Mouse (Mus musculus): ENCODE data around the gene Pax1.

Gene Pax1

DNA sequence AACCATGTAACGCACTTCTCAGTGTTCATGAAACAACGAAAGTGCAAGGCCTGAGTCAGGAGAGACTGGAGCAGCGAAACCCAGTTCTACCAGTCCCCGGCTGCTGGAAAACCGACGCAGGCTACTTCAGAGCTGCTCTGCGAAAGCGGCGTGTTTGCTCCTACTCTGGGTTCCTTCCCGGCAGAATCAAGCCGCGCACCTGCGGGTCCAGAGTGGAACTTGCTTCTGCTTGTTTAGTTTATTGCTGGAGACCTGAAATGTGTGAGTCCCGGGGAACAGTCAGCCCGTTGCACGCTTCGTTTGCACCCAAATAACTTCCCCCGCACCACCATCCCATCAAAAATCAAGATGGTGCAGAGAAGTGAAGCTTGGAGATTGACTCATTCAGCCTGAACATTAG lies at the start of gene Pax1:
Gene Pax1, plus strand, starts transcription at position 345 of the 400 bp plus-strand sequence.
- no peak for DNase-seq (ENCODE audit: low spot score in 2 of 2)

DNA sequence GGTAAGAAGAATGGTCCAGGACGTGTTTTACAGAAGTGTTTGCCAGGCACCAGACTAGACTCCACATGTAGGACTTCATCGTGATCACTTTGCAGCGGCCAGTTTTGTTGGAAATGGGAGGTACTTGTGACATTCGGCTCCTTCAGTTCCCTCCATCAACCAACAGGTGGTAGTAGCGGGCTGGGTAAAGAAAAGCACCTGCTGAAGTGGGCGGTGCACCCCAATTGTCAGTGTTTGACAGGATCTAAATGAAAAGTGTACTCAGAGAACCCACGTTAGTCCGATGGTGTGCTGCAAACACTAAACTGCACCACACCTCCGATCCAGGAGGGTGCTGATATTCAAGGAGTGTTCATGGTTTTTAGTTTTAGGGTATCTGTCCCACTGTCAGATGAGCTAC lies 40.7 kb upstream of the Pax1 start:
- DNase-seq (ENCODE audit: low spot score in 2 of 2) = no peak

DNA sequence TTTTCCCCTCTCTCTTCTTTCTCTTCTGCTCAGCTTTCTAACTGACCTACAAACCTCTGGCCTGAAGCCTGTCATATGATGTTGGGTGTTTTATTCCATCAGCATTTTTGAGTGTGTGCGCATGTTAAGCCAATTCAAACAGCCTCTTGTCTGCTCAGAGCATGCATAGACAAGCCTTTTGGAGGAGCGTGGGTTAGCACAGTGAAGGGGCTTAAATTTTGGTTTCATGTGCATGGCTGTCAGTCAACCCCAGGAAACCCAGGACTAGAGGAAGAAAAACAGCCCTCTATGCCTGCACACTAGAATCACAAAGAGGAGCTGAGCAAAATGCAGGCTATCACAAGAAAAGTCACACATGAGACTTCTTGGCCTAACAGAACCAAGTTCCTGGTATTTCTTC lies 36.5 kb upstream of the Pax1 start:
- no peak for DNase-seq (ENCODE audit: low spot score in 2 of 2)

DNA sequence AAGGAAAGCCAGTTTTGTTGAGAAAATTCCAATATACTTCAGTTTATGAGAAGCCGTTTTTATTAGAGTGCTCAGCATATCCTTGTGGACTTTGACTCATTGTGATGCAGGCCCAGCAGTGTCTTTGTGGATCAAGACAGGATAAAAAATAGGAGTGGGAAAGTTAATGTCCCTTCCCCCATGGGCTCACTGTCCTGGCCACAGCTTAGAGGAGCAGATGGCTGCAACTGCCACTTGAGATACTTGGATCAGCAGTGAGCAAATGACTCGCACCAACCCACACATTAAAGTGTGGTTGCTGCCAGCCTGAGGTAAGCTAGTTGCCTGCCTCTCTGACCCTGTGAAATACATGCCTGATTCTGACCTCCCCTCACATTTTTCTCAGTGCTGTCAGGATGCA lies 29.0 kb upstream of the Pax1 start:
- DNase-seq (ENCODE audit: low spot score in 2 of 2) = no peak

DNA sequence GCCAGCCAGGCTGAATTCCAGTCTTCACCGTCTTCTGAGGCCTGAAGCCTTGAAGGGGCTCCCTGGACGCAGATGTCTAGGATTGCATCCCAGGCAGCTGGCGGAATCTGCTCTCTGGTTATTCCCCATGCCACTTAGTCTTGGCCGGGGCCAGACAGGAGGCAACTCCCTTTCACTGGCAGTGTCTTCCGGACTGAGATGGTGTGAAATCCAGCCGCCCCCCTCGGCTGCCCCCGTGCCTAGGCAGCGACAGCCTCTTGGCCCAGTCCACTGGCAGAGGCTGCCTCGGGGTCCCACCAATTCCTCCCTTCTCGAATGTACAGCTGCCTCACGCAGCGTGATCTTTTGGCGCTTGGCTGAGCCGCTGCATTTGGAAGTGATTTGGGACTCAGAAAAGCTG lies 23.0 kb upstream of the Pax1 start:
- no peak for DNase-seq (ENCODE audit: low spot score in 2 of 2)

DNA sequence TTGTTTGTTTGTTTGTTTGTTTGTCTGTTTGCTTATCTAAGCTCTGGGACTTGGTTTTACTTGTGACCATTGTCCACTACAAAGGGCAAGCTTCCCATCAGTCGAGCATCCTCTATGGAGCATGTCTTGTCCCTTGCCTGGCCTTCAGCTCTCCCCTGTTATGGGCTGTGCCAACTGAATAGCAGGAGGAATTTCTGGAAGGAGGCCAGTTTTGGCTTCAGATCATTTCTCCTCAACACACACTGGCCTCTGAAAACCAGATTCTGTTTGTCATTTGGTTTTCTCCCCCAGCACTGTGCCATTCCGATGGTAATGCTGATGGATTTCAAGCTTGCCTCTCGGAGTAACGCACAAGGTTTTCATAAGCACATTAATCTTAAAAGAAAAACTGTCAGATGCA lies 21.9 kb upstream of the Pax1 start:
- DNase-seq (ENCODE audit: low spot score in 2 of 2) = no peak

DNA sequence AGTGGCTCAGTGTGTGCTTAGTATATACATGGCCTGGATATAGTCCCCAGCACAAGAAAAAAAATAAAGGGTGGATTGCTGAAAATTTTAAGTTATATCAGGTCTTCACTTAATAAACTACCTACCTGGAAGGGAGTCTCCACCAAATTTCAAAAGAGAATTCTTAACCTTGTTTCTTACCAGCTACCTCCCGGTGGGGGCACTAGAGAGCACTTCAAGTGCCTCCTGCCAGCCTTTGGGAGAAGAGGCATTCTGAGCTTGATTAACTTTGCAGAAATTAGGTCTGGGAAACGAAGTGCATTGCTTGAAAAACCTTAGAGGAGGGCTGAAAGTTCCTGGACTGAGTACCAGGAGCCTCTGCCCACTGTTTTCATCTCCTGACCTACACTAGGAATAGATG lies 19.5 kb upstream of the Pax1 start:
- no peak for DNase-seq (ENCODE audit: low spot score in 2 of 2)

DNA sequence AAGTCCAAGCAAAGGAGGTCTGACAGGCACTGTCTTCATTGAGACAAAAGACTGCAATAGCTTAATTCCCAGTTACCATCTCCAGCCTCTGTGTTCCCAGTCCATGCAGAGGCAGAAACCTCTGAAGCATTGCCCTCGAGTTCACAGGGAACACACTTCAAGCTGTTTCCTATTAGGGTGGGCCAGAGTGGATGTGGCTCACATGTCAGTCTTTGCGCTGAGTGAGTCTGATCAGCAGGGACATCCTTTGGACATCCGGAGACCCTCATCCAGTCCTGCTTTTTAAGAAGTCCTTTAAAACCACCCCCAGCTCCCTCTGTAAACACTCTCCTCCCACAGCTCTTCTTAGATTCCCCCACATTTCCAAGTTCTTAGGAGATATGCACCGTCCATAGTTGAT lies 2.0 kb upstream of the Pax1 start:
- DNase-seq (ENCODE audit: low spot score in 2 of 2) = no peak

DNA sequence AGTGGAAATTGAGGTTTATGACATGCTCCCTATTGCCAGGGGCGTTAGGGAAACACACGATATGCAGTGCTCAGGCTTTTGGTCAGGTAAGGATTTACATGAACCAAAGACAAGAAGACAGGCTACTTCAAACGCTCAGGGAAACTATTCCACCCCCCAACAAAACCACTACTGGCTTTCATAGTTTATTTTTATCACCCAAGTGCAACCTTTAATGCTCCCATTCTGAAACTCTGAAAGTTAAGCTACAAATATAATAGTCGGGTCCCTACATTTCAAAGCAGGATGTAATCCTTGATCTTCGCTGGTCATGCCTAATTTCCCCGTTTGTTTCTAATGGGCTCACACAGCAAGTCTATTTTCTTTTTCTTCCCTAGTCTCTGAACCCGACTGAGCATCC lies 1.3 kb upstream of the Pax1 start:
- DNase-seq (ENCODE audit: low spot score in 2 of 2) = no peak

DNA sequence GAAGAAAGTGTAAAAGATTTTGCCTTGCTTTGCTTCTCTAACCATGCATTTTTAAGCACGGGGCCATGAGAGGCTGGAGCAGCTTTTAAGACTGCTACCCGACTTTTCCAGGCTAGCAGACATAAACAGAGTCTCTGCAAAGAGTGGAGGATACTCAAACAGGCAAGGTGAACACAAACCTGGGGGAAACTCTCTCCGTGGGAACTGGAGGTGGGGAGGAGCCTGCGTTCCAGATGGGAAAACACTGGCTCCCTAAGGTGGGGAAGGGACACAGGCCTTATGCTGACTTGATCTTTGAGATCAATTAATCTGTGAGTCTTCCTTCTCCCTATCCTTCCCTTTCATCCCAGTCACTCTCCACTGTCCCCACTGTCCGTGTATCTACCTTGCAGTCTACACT lies 869 bp upstream of the Pax1 start:
- no peak for DNase-seq (ENCODE audit: low spot score in 2 of 2)

DNA sequence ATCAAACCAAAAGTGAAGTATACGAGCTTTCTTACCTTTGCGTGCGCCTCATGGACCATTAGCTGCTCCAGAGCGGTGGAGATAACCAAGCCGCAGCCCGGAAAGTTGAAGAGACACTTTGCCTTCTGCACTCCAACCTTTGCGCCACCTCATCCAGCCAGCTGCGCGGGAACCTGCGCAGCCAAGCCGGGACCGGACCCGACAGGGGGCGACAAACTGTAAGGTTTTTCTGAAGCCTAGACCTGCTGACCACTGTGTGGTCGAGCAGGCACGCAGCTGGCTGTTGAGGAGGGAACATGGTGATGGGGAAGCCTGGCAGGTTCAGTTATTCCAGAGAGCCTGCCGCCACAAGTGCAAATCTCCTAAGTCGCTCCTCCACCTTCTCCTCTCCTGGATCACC lies 591 bp downstream of the Pax1 start:
- DNase-seq (ENCODE audit: low spot score in 2 of 2) = no peak

DNA sequence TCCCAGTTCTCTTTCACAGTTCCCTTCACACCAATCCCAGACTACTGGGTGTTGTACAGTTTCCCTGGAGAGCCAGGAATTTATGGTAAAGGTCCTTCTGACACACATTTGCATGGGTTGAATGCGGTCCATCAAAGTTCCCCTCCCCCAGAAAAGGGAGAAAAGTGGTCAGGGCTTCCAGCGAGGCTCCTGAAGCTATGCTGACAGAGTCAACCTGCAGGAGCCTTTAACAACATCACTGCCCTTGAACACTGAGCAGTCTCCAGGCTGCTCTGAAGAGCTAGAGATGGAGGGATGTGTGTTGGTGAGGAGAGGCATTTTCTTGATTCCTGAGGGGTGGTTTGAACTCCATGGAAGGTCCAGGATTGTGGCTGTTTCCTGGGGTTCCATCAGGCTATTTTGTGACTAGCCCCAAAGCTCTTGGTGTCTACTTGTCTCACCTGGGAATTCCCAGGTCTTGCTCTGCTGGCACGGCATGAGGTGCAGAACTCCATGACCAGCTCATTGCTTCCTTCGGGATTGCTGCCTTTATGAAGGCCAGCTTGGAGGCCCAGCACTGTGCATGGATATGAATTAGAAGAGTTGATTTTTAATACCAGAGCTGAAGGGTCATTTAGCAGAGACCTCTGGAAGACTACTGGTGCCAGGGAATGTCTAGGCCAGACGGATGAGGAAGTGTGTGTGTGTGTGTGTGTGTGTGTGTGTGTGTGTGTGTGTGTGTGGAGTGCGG lies 1.8 kb downstream of the Pax1 start:
- DNase-seq (ENCODE audit: low spot score in 2 of 2) = no peak

DNA sequence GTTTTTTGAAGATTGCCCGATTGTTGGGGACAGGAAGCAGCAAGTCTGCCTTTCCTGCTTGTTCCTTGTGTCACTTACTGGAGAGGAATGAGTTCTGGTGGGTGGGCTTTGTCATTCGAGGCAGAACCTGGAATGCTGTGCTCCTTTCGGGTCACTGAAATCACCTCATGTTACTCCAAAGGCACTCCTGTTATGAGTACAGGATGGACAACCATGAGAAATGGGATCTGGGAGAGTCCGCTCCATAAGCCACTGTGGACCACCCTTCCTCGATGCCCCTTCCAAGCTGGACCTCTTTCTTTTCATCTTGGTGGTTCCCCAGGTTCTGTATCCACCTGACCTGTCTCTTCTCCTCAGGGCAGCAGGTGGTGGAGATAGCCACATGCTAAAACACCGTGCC lies 2.5 kb downstream of the Pax1 start:
- no peak for DNase-seq (ENCODE audit: low spot score in 2 of 2)

DNA sequence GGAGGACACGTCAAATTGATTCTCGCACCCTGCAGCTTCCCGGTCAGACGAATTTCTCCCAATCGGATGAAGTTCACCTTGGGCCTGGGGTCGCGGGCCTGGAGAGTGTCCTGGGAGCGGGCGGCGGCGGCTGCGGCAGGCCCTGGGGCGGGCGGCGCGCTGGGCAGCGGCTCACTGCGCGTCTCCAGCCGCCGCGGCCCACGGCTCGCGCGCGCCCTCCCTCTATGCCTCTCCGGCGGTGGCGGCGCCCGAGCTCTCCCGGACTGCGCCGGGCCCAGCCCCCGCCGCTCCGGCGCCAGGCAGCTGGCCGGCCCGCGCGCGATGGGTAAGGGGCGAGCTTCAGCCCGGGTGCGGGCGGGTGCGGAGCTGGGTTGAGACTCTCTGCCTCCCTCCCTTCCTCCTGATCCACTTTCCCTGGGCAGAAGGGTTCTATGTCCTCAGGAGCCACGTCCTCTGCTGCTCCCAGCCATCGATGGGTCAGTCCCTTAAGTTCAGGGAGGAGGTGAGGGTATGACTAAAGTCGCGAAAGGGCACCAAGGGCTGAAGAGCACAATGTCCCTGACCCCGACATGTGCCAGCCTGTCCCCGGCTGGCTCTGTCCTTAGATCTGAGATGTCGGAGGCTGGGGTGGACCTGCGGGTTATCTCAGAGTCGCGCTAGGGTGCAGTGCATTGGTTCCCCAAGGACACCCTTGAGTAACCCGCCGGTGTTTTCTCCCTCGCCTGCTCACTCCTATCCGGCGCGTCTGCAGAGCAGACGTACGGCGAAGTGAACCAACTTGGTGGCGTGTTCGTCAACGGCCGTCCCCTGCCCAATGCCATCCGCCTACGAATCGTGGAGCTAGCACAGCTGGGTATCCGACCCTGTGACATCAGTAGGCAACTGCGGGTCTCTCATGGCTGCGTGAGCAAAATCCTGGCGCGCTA lies 3.5 kb downstream of the Pax1 start:
- no peak for DNase-seq (ENCODE audit: low spot score in 2 of 2)

DNA sequence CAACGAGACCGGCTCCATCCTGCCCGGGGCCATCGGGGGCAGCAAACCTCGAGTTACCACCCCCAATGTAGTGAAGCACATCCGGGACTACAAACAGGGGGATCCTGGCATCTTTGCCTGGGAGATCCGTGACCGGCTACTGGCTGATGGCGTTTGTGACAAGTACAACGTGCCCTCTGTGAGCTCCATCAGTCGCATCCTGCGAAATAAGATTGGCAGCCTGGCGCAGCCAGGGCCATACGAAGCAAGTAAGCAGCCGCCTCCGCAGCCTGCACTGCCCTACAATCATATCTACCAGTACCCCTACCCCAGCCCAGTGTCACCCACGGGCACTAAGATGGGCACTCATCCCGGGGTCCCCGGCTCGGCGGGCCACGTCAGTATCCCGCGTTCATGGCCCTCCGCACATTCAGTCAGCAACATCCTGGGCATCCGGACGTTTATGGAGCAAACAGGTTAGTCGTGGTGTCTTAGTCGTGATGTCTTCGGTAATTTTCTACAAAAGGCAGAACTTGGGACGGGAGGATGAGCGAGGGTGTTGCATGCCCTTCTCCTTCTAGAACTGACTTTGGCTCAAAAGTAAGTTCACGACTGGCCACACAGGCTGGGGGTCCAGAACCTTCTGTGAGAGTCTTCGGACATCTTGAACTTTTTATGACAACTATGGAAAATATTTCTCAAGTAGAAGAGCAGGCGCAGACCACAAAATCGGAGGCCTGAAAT lies 4.3 kb downstream of the Pax1 start:
- DNase-seq (ENCODE audit: low spot score in 2 of 2) = no peak

DNA sequence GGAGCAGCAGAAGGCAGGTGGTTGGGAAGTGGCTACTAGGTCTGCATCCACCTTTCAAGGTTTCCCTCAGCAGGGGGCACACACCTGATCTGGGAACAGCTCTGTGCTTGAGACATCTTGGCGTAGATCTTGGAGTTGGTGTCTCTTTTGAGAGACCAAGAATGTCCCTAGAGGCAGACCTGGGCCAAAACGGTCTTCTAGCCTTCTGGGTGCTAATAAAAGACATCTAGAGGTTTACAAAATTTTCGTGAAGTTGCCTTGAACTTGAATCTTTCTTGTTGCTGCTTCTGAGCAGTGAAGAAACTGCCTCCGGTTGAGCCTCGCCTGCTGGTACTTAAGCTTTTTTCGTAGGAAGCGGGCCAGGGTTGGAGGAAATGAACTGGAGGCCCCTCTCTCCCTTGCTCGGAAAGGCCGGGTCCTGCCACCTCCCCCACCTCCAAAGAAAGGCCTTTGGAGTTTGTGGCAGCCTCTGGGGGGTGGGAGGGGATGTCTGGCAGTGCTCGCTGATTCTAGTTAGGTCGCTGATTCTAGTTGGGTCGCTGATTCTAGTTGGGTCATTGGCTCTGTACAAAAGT lies 5.6 kb downstream of the Pax1 start:
- no peak for DNase-seq (ENCODE audit: low spot score in 2 of 2)

DNA sequence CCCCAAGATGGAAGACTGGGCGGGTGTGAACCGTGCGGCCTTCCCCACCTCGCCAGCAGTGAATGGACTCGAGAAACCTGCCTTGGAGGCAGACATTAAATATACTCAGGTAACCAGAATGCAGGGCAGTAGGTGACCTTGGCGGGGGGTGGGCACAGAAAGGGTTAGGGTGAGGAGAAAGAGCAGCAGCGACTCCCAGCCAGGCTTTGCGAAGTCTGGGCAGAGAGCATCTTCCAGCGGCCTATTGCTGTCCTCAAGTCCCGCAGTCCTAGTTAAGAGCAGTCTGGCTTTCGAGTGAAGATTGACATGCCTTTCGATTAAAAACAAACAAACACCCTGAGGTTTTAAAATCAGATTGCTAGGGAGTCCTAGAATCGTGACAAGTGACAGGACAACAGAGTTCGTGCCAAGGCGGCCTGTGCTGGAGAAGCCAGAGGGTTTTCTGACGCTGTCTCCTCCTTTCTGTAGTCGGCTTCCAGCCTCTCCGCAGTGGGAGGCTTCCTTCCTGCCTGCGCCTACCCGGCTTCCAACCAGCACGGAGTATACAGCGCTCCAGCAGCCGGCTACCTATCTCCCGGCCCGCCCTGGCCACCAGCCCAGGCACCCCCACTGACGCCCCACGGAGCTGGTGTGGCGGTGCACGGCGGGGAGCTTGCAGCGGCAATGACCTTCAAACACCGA lies 6.3 kb downstream of the Pax1 start:
- DNase-seq (ENCODE audit: low spot score in 2 of 2) = no peak

DNA sequence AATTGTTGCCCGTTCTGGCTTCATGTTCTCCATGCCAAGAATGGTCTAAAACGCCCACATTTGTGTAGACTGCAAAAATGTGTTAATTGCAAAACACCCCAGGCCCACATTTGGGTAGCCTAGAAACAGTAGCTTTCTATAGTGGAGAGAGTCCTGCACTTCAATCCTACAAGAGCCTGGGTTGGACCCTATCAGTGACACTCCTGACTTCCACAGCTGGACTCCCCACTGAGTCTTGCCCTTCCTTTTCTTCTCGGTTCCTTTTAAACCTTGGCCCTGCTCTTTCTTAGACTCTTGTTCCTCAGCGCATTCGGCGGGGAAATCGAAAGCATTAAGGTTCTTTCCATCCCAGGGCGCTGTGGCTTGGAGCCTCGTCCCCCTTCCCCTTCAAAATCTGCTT lies 7.8 kb downstream of the Pax1 start:
- no peak for DNase-seq (ENCODE audit: low spot score in 2 of 2)

DNA sequence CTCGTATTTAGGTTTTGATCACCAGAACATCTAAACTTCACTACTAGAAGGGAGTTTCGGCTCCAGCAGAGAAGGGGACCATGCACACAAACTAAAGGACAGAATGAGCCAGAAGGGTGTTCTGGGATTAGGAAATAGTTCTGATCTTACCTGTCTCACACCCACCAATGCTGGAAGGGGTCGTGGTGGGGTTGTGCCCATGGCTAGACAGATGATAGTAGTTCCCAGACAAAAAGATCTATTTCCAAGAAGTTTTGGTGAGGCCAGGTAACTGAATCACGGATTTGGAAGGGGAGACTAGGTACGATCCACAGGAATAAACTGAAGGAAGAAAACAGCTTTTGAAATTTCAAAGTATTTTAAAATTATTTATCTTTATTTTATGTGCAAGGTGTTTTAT lies 8.4 kb downstream of the Pax1 start:
- DNase-seq (ENCODE audit: low spot score in 2 of 2) = no peak

DNA sequence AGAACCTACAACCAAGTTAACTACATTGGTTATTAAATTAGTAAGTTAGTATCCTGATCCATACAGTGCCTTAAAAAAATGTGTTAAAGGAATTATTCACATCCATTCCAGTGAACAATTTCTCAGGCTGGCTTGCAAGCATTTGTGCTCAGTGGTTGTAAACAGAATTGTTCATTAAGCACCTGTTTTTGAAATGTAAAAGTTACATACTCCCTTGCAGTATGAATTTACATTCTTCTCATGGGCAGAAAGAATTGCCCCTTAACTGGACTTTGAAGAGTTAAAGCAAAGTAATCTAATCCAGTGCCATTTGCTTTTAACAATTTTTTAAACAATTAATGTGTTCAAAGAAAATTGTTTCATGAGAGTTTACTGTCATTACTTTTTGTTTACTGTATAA lies 9.6 kb downstream of the Pax1 start:
- DNase-seq (ENCODE audit: low spot score in 2 of 2) = no peak

DNA sequence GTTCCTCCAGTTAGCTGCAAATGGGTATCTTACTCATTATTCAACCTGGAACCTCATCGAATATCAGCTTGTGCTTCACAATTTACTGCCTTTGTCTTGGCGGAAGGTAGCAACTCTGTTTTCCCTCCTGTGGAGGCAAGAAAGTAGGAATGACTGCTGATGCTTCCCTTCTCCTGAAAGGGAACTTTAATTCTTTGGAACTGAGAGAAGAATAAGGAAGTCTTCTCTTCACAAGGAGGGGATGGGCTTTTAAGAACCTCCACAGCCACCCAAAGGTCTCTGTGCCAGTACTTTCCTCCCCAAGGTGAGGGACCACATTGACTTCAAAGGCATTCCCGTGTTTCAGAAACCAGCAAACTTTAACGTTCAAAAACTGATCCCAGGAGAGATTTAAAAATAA lies 10.1 kb downstream of the Pax1 start:
- no peak for DNase-seq (ENCODE audit: low spot score in 2 of 2)
